Mouse (Mus musculus) megakaryocyte, embryonic 14.5 days (primary cell): ENCODE data around the gene Fam163a.
A peak's percentile ranks its signal among the peaks of the same experiment; 100 is the strongest.

Source experiments
- FLI1 ChIP-seq: IDR thresholded peaks from 2 replicates; pipeline ENCODE4 v1.6.1; 2012; ENCODE audit warnings: low read length, inconsistent platforms, mixed read lengths
- GATA1 ChIP-seq: IDR thresholded peaks from 3 replicates; pipeline ENCODE4 v1.6.1; 2012; ENCODE audit warnings: mixed read lengths, low read length, inconsistent platforms, borderline replicate concordance

GRCm38 (mm10) chr1:156113884-156114499 lies 90.8 kb downstream of the Fam163a start:
- TF ChIP-seq GATA1 (peak; percentile 59; the same call in 1 of the 3 replicates), FLI1 (peak; percentile 29; the same call in 1 of the 2 replicates)
